Mouse (Mus musculus): ENCODE measurements at regions not wholly inside any gene's neighbourhood (a gene's known extent, or its start where the extent isn't known, plus 50 kb on each side); places are given as distances from the start of the nearest gene placed in this dataset.

DNA sequence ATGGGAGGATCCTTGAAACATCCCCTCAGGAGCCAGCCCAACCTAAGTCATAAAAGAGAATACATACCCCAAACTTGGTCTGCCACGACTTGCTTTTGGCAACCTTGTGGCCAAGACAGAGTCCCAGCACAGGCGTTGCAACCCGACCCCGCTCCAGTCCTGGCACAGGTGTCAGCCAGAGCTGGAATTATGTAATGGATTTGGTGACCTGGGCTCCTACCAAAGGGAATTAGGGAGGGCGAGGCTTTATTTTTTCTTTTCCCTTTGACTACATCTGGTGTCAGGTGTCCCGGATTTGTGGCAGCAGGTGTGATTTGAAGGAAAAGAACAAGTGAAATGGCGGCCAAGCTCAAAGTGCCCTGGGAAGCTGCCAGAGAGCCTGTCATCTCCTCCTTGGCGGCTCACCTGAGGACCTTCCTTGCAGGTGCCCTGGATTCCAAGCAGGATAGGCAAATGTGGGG lies 212.9 kb downstream of the Mef2c start:
- DNase-seq (ENCODE audit: low read depth, low spot score) = no peak

DNA sequence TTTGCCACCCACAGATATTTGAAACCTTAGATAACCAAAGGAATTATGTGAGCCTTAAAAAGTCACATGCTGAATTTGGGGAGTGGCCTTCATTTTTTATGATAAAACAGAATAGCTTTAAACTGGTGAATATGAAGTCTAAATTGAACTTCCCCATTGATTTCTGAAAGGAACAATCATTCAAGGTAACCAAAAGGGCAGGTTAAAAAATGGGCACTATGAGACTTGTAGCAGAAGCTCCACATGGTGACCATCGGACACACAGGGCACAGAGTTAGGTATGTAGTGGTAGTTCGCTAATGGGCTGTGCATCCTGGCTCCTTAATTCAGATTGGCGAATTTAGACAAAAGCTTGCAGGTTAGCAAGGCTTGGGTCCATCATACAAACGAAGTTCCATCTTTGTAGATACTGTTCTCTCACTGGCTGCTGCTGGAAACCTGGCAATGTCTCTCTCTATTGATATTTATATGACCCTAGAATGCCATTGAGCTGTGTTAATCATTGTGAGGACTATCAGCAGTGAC lies 213.9 kb downstream of the Mef2c start:
- DNase-seq (ENCODE audit: low read depth, low spot score) = no peak

DNA sequence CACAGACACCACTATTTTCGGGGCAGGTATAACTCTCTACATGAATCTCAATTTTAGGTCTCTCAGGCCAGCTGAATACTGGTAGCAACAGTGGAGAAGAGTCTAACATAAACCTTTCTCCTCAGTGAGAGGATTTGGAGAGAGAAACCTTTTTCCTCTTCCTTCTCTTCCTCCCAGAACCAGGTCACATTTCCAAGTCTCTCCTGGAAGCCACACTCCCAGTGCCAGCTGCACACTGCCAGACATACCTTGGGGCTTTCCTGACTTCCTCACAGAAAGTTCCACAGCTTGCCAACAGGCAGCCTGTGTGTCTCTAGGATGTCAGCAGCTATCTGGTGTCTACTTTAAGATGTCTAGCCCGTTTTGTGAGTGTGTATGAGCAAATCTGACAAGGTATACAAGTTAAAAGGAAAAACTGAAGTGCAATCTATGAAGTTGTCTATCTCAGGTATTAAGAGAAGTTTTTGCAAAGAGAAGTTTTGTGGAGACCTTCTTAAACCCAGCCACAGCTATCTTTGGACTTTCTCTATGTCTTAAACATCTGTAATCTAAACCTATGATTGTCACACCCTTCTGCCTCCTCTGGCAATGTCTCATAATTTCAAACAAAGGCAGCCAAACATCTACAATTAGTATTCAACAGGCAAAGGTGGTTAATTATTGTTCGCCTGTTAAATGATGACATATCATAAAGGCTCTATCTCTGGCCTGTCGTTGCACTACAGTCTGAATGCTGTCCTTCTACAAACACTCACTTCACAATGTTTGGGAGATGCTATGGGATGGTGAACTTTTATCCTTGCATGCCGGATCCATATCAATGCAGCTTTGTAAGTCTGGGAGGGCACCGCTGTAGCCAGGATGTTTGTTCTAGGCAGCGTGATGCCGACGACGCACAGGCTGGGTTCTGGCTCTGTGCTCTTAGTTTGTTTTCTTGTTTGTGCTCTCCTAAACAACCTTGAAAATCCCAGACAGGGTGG lies 214.9 kb downstream of the Mef2c start:
- no peak for DNase-seq (ENCODE audit: low read depth, low spot score)

DNA sequence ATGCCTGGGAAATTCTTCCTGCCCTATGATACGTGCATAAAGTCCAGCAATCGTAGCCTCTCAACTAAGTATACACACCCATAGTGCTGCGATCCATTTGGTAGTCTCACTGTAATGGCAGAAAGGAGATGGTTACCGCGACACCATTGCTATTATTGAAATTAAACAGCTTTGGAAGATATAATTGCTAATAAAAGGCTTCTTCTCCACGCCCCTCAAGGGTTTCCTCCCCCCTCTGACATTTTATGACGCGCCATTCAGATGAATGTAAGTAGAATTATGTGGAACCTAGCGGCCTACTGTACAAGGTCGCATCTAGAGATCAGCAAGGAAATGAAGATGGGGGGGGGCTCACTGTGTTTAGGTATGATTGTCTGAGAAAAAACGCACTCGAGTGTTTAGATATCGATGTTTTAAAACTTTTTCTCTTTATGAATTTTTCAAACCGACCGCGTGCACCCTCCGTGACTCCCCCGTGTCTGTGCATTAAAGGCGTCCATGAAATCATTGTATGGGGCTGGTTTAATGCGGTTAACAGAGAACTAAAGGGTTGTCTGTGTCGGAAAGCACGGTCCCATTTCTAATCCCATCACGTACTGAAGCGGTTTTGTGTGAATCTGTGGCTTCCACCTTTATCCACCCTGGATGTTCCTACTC lies 215.9 kb downstream of the Mef2c start:
- DNase-seq (ENCODE audit: low read depth, low spot score) = no peak

DNA sequence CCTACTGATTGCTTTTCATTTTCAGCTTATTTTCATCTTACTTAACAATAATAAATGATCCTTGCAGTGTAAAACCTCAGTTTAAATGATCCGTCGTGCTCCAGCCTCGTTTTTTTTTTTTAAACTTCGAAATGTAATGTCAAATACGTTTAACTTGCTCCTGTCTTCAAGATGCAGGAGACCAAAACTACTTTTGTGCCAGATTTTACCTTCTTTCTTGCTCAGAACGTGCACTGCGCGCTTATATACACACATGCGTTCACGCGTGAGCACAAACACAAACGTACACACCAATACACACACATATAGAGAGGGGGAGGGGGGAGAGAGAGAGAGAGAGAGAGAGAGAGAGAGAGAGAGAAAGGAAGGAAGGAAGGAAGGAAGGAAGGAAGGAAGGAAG lies 216.5 kb downstream of the Mef2c start:
- DNase-seq (ENCODE audit: low read depth, low spot score) = no peak

DNA sequence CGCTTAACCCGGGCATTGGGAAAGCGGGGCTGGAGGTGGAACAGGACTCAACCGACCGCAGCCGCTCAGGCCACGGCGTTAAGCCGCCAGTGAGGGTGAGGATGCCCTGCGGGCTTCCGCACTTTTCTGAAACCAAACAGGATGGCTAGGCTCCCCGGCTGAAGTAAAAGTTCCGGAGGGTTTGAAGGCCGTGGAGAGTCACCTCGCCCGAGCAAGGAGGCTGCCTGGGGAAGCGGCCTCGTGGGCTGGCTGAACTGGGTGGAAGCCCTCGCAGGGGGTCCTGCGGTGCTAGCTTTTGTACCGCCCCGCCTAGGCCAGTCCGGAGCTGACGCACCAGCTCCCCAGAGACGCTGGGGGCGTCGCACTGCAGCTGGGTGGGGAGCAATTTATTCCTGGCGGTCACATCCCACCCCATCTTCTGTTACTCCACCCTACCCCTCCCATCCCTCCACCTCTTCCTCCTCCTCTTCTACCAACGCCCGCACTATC lies 217.1 kb downstream of the Mef2c start:
- DNase-seq (ENCODE audit: low read depth, low spot score) = no peak

DNA sequence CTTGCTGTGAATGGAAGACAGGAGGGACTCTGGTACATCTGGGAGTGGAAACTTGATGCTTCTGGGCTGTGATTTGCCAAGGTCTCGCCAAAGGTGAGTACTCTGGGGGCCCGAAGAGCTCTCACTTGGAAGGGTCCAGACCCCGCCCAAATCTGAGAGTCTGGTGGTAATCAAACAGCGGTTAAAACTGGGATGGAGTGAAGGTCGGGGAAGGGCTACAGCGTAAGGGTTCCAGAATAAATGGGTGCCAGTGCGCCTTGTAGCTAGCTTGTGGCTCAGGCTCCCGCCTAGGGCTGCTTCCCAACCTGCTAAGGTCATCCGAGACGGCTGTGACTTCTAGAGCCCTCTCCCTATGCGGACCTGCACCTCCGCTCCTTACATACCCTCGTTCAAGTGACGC lies 217.7 kb downstream of the Mef2c start:
- no peak for DNase-seq (ENCODE audit: low read depth, low spot score)

DNA sequence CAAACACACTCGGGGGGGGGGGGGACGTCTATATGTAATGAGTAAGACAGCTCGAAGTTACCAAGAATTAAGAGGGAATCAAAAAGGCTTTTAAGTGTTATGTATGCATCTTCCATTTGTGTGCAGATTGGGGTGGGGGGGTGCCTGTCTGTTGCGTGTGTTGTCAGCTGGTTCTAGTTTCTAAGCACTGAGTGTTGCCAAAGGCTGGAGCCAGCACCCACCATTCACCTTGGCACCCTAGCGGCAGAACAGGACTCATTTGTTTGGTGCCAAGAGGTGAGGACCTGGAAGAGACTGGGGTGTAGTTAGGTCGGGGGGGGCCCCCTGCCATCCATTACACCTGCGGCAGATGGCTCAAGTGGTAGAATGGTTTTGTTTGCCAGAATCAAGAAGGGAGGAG lies 218.4 kb downstream of the Mef2c start:
- DNase-seq (ENCODE audit: low read depth, low spot score) = no peak

DNA sequence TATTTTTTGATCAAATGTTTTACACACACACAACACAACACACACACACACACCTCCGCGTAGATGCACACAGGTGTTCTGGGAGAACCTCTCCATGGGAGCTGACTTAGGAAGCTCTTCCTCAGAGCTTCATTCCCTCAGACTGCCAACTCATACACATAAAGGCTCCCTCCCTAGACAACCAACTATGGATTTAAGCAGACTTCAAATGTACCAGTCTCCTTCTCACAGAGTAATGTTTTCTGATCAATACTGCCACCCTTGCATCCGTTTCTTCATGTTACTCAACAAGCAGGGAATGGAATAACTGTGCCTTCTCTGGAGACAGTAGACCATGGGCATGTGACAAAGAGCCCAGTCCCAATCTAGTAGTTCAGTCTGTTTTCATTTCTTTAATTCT lies 219.0 kb downstream of the Mef2c start:
- no peak for DNase-seq (ENCODE audit: low read depth, low spot score)

DNA sequence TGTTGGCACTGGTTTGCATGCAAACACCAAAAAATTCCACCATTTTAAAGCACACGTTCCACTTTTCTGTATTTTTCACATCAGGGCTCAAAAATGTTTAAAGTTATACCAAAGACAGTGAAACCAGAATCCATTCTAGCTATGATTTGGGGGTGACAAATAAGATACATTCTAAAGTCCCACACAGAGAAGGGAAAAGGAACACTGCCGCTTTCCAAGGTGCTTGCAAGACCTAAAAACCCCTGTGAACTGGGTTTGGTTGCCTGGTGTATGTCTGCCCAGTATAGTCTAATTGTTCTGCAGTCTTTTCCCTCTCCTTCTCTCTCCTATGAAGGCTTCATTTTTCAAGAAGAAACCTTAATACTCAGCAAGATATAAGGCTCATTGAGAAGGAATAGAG lies 219.6 kb downstream of the Mef2c start:
- DNase-seq (ENCODE audit: low read depth, low spot score) = no peak

DNA sequence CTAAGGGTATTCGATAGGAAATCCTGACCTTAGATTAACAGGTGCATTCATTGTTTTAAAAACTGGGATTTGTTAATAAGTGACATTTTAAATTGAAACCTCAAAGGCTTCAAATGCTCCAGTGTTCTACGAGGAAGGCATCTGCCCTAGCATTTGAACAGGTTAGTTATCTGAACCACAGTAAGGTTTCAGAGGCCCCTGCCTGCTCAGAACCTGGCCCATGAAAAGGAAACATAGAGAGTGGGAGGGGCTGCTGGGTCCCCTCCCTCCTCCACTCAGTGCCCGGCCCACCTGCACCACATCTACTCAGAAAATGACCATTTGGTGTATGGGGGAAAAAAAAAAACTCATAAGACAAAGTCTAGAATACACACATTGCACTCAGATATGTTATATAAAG lies 220.4 kb downstream of the Mef2c start:
- no peak for DNase-seq (ENCODE audit: low read depth, low spot score)

DNA sequence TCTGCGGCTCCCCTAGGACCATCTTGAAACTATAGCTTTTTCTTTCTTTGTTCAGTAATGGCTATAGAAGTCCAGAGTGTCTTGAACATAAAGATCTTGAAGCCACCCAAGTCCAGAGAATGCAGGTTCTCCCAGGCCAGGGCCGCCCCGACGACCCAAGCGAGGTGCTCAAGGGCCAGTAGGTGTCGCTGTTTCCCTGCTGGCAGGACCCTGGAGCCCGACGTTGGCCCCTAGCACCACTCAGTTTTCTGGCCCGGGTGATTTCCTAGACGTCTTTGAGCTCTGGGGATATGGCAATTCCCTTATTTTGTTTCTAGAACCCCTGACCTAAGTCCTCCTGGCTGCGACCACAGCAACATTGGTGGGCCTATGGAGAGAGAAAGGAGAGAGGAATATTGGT lies 221.2 kb downstream of the Mef2c start:
- peak; percentile 83 for DNase-seq (ENCODE audit: low read depth, low spot score)

DNA sequence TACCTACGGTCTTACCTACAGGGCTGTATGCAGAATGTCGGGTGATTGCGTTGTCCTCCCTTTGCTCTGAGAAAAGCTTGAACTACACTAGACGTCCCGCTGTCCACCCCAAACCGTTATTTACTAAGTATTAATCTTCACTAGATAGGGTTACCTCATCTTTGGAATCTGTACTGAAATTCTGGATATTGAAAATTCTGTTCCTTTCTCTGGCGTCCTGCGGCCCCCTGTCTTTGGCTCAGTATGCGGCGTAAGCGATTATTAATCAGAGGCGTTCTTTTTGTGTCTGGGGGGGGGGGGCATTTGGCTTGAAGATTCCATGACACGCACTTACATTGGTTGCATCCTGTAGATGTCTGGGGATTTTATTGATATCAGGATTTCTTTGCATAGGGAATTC lies 222.0 kb downstream of the Mef2c start:
- DNase-seq (ENCODE audit: low read depth, low spot score) = no peak

DNA sequence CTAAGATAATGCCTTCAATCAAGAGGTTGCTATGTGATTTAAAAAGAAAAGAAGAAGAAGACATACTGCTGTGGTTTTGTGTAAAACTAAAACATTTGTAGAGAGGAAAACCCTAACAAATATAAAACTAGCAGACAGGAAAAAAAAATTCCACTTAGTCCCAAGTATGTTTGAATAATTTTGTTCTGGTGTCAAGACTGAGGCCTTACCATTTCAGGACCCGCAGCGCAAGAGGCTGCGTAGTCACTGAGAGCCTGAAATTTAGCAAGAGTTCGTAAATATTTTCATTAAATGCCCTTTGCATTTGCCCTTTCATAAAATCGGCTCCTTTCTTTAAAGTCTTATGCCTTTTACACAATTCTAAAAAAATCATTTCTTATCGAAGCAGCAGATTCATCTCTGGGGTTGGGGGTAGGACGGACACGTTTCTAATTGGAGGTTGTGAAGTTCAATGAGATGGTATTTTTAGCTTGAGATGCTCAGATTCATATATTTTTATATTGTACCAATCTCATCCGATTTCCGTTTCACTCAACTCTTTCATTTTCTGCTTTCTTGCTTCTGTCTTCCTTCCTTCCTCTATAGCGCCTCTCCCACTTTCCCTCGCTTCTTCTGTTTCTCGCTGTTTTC lies 222.6 kb downstream of the Mef2c start:
- no peak for DNase-seq (ENCODE audit: low read depth, low spot score)

DNA sequence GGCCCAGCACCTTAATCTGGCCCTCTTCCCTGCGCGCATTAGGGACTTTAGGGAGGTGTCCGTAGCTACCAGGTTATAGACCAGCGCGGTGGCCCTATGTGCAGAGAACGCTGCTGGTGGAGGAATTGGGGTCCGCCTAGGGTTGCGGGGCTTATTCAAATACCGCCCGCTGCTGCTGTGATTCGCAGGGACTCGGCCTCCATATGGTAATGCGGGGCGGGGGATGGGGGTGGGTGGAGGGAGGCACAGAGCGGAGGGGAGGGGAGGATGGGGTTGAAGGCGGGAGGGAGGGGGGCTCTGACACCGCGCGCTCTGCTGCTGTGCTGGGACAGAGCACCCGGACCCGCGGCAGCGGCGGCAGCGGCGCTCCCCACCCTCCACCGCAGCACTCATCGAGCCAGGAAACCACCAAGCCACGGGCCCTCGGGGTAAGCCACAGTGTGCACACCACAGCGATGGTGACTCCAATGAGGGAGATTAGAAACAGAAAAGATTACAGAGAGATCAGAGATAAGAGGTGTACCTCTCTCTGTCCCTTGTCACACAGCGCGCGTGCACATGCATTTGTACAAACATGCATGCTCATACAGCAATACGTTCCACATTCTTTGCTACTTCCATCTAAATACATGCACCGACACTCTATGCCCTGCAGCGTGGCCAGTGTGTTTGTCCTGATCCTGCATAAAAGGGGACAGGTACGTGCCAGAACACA lies 223.4 kb downstream of the Mef2c start:
- DNase-seq (ENCODE audit: low read depth, low spot score) = no peak

DNA sequence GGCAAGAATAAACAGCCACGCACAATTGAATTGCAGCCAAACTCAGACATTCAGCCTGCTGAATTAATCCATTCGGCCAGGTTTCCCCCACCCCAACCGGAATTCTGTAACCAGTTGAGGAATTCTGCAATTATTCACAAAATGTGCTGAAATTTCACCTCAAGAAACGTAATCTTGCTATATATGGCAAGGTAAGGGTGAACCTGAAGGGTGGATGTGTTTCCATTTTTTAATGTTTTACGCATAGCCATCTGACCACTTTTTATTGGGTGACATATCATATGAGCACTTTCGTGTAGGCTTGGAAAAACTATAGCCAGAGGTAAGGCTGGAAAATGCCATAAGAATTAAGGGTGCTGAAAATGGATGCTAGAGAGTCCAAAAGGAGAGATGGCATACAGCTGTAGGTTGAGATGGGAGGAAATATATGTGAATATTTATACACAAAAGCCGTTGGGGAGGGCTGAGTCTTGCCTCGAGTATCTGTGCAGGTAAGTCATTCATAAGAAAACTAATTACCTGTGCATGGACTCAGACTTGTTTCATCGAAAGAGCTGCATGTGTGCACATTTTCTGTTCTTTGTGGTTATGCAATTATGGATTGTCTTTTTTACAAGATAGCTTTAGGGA lies 224.0 kb downstream of the Mef2c start:
- DNase-seq (ENCODE audit: low read depth, low spot score) = no peak

DNA sequence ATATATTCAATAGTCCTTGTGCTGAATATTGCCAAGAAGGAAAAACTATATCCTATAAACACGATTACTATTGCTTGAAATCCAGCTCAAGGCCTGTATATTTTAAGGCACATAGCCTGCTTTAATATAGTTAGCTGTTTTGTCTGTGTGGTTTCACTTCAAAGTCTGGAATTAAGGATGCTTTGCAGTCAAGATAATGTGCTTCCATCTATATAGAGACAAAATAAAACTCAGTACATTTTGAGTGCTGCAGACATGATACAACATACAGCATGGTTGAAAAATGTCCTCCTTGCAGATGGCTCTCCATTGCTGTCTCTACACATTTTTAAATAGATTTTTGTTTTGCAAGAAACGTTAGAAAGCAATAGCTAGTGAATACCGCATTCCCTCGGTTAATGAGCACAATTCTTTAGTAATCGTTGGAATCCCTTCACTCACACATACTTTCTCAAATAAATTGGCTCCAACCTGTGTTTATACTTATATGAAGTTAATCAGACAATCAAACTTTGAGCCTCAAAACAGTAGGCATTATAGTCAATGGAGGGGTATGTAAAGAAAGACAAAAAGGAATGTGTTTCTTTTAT lies 224.7 kb downstream of the Mef2c start:
- no peak for DNase-seq (ENCODE audit: low read depth, low spot score)

DNA sequence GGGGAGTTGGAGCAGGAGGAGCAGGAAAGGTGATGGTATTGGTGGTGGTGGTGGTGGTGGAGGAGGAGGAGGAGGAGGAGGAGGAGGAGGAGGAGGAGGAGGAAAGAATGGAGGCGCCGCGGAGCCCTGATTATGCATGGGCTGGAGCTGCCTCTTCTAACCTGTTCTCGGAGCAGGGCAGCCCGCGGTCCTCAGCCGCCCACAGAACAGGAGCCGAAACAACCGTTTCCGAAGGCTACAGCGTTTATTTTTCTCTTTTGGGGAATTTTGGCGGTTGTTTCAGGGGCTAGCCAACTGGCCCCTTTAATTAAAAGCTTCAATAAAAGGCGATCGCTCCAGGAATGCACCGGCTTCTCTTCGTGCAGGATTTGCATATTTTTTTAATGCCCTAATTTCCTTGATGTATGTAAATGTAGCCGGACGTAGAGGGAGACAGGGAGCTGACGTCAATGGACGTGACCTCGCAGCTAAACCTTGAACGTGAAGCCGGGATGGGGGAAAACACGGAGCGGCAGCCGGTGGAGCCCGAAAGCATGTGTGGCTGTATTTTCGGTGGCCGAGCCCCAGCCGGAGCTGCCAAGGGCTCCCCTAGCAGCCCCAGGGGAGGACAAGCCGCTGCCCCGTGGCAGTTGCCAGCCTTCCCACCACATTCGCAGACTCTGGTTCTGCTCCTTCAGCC lies 225.6 kb downstream of the Mef2c start:
- peak; percentile 77 for DNase-seq (ENCODE audit: low read depth, low spot score)

DNA sequence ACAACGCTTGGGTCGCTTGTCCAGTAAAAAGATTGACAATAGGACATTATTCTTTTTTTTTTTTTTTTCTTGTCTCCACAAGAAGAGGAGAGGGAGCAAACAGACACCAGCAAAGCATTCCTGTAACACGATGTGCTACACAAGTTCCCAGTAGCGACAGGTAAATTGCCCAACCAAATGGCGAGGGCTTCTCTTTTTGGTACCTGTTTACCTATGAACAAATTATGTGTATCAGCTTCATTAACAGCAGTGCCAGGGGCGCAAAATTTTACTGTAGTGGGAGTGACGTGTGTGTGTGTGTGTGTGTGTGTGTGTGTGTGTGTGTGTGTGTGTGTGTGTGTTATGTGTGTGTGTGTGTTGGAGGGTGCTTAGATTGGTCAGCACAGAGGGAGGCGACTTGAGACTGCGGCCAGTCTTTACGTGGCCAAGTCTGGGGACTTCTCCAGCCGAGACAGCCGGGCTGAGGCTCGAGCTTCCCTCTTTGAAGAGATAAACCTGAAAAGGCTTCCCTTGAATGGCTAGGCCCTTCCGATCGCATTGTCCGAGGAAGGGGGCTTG lies 226.4 kb downstream of the Mef2c start:
- DNase-seq (ENCODE audit: low read depth, low spot score) = no peak

Measured in retina, postnatal 7 days (tissue).